Mouse (Mus musculus) CD4-positive helper T cell, adult 2 months (primary cell): ENCODE data around the gene Fars2.

Source experiments
- DNase-seq: peaks from one replicate; pipeline ENCODE4 v3.0.0-alpha.2; 2012; ENCODE audit warnings: low read depth, missing footprints, low spot score

The Fars2 gene

DNA sequence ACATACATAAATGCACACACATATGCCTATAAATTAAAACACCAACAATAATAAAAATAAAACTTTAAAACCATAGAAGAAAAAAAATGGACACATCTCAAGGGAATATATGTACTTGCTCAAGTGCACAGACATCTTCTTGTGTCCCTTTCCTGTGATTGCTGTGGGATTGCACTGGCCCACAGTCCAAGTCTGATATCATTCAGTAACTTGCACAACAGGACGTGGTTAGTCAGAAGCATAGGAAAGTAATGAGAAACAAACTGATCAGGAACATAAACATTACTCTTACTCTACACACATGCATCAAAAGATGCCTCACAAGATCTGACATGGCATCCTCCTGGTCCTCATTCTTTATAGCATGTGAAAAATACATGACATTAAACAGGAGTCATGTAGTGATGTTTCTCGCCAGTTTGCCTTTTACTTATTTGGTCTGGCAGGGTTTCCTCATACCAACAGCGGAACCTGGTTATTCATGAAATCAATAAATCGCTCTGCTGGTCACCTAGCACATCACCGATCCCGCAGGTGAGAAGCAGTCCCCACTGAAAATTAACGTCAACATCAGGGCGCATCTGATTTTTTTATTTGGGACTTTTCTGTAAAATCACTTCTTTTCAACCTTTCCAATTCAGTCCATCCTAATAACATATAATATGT is 563.6 kb downstream of the Fars2 start:
- DNase-seq: no peak

DNA sequence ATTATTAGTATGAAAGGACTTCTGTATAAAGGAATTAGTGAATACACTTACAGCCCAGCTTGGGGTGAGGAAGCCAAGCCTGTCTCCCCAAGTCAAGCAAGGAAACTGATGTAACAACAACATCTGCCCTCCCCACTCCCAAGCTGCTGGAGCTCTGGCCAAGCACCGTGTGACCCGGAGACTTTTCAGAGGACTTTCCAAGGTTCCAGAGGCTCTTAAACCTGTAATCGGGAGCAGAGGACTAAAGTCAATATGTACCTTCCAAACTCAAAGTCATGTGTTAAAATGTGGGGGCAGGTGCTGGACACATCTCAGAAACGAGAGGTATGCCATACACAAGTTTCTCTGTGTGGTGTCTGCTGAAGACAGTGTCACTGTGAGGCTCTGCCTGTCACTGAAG is 566.4 kb downstream of the Fars2 start:
- DNase-seq: no peak

GRCm38 (mm10) chr13:36695516-36696201 is 578.4 kb downstream of the Fars2 start:
- DNase-seq: no peak

GRCm38 (mm10) chr13:36696351-36696771 is 579.1 kb downstream of the Fars2 start:
- DNase-seq: no peak

DNA sequence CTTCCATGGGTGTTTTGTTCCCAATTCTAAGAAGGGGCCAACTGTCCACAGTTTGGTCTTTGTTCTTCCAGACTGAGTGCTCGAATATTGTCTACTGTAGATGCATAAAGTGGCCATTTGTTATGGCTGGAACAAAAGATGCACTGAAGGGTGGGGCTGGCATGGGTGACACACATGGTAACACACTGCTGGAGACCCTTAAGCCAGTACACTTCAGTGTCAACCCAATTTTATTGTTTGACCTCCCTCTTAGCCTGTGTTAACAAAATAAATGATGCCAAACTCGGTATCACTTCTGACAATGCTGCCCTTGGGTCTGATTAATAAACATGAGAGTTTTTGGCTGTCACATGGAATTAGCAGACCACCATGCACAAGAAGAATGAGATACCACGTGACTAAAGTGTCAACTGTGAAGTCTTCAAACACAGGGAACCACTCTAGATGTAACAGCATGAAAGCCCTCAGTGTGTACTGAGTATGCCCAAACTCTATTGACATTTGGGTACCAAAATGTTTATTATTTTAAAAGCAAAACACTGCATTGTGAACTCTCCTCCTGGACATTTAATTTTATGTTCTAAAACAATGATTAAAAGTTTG is 590.0 kb downstream of the Fars2 start:
- DNase-seq: no peak

DNA sequence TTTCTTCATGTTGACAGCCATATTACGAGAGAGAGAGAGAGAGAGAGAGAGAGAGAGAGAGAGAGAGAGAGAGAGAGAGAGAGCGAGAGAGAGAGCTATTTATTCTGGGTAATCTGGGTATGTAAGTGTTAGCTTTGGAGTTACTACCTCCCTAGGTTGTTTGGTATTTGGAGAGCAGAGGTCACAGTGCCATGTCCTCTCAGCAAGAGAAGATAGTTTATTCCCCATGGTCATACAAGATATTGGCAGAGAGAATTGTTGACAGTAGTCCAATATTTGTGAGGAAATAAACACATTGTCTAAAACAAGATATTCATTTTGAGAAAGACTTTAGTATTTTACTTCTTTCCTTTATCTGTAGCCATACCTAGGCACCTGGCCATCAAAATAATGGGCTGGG is 596.9 kb downstream of the Fars2 start:
- DNase-seq: no peak

GRCm38 (mm10) chr13:36716708-36717107 is 599.5 kb downstream of the Fars2 start:
- DNase-seq: no peak

DNA sequence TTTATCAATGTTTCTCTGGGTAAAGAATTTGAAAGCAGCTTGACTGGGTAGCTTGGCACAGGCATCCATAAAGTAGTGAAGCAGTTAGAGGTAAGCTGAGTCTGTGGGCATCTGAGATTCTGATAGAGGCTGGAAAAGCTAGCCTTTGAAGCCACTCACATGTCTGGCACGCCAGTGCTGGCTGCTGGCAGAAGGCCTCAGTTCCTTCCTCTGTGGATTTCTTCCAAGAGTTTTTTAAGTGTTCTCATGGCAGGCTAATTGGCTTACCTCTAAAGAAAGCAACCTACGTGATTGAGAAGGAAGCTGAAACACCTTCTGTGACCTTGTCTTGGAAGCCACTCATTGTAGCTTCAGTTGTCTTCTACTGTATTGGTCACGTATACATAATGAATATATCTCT is 600.2 kb downstream of the Fars2 start:
- DNase-seq: no peak

GRCm38 (mm10) chr13:36720297-36721017 is 603.2 kb downstream of the Fars2 start:
- no peak for DNase-seq

- no peak for DNase-seq
These were observed 605.1 kb downstream of the Fars2 start for GRCm38 (mm10) chr13:36722309-36722708.

GRCm38 (mm10) chr13:36723726-36724300 is 606.6 kb downstream of the Fars2 start:
- no peak for DNase-seq

DNA sequence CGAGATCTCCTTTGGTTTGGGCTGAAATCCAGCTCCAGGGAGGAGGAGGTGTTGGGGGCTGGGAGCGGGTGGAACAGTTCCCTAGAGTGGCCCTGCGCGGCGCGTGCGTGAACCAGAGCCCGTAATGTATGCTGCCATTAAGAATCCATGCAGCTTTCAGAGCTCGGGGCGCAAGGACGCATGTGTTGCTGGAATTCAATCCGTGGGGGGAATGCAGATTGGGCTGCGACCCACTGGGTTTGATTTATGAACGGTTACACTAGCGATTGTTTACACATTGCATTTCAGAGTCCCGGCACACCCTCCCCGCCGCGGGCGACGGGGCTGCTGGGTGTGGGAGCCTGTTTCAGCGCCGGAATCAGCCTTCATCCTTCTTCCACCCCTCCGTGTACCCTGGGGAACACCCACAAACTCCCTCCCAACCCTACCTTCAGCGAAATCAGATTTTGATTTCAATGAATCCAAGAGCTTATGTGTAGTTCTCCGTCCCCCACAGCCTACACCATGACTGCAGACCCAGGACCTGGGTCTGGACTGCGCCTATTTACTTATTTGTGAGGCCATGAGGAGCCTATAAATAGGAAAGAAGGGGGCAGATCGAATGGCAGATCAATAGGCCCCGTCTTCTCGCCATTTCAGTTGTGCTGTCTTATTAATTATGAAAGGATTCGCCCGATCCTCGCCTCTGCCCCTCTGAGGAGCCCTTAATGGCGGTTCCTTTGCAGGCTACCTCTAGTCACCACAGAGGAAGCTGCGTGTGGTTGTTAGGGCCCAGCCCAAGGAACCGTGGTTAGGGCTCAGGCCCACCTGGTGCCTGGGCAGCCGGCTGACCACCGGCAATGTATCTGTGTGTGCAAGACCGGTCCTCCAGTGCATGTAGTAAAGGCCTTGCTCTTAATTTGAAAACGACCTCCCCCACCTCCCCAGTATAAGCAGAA is 607.6 kb downstream of the Fars2 start:
- no peak for DNase-seq

DNA sequence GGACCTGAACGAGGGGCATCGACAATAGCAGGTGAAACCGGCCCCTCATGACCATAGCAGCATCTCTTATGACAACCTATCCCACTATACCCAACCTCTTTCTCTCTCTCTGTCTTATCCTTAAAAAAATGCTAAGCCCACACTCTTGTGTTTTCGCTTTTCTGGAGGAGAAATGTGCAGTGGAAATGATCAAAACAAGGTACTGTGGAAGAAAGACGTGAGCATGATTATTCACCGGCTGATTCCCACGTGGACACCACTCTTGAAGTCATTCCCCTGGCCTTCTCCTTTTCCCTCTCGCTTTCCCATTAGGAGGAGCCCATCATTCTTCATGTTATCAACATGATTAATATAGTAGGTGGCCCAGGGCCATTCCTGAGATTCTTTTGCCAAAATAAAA is 608.7 kb downstream of the Fars2 start:
- no peak for DNase-seq

GRCm38 (mm10) chr13:36726551-36726950 is 609.3 kb downstream of the Fars2 start:
- DNase-seq: no peak

DNA sequence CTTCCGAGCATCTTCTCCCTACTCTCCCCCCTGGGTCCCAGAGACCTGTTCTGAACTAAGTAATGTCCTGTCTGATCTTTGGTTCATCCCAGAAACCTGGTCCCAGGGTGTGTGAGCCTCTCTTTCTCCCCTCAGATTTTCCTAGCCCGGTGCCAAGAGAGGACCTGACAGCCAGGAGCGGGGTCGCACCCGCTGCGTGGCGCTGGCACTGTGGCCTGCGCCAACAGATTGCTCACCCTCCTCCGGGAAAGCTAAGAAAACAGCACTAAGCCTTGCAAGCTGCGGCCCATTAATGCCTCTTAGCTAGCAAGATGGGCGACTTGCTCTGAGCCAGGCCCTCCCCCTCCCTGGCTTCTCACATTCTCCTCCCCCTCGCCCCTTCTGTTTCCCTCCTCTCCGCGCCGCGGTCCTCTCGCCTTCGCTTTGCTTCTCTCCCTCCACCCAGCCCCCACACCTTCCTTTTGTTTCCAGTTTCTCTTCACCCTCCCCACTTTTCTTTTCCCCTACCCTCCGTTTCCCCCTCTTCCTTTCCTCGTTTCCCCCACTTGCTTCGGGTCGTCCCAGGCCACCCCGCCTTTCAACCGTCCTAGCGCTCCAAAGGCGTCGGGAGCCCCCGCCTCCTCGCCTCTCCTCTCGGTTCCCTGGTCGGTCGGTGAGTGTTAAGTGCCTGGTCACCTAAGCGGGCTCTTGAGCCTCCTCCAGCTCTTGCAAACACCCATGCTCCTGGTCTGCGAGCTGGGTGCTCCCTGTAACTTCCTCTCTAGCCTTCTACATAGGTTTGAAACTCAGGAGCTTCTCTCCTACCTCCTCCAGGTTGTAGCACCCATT is 610.0 kb downstream of the Fars2 start:
- DNase-seq: peak; percentile 40

GRCm38 (mm10) chr13:36727779-36728470 is 610.7 kb downstream of the Fars2 start:
- no peak for DNase-seq

DNA sequence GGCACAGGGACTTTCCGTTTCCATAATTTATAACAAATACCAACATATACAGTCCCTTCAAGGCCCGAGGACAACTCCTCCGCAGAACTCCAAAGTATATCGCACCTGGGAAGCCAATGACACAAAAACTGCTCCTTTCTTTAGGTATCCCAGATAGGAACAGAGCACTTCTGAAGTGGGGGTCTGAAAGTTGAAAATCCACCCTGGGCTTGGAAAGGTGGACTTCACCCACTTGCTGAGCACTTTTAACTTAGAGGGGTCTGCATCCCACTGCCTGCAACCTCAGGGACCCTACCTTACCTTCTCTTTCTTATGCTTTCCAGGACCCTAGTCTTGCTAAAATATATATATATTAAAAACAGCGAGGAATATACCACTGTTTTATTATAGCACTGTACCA is 611.3 kb downstream of the Fars2 start:
- no peak for DNase-seq

GRCm38 (mm10) chr13:36729731-36730340 is 612.6 kb downstream of the Fars2 start:
- DNase-seq: no peak

- DNase-seq: no peak
These were observed 613.1 kb downstream of the Fars2 start for GRCm38 (mm10) chr13:36730341-36730761.
